Mouse (Mus musculus) kidney, adult 2 months (tissue): ENCODE data around the gene Tmem254c. TPM values are rescaled to one million over a fixed set of nuclear protein-coding genes. Genes with fewer than 3 reads are reported as not detected.
"Not testable (repeated sequence)": the region's sequence is repeated elsewhere in the genome, so short reads cannot be mapped to it uniquely, and the experiment has no call there.

Experiments
- DNase-seq: peaks from one replicate; pipeline ENCODE4 v3.0.0; 2021
- H3K27ac ChIP-seq: fragments of 200-500 bp; 2 replicates; pipeline ENCODE4 v1.5.1; 2012; ENCODE audit warnings: low read depth, low read length, control low read depth, inconsistent platforms; ENCODE audit not compliant: insufficient read depth
- H3K27me3 ChIP-seq: fragments of 200-500 bp; replicated peaks from 2 replicates; pipeline ENCODE4 v1.6.1; 2012; ENCODE audit warnings: mild to moderate bottlenecking, moderate library complexity, low read length, inconsistent platforms; ENCODE audit not compliant: control insufficient read depth, insufficient read depth
- H3K36me3 ChIP-seq: fragments of 200-500 bp; 2 replicates; pipeline ENCODE4 v1.6.1; 2012; ENCODE audit warnings: mild to moderate bottlenecking, moderate library complexity, low read length, inconsistent platforms; ENCODE audit not compliant: control insufficient read depth, insufficient read depth
- H3K4me1 ChIP-seq: fragments of 200-500 bp; 2 replicates; pipeline ENCODE4 v1.6.1; 2011; ENCODE audit warnings: low read length; ENCODE audit not compliant: control insufficient read depth, insufficient read depth
- H3K4me3 ChIP-seq: fragments of 200-500 bp; 2 replicates; pipeline ENCODE4 v1.5.1; 2011; ENCODE audit warnings: mild to moderate bottlenecking, low read depth, low read length, control low read depth; ENCODE audit not compliant: insufficient read depth
- WGBS: fragments of 180-500 bp; shearing (Covaris S2); methylation state at CpG from one replicate; pipeline ENCODE4 v1.1.7; 2018; 5-methylcytosine and 5-hydroxymethylcytosine counted together
- polyA plus RNA-seq: library from polyadenylated mRNA; depleted of rRNA; stranded (reverse); fragments of >200 nt; gene quantifications from 2 replicates; pipeline ENCODE4 v1.2.3, GENCODE M21; 2012; rRNA removed

Gene Tmem254c
- polyA plus RNA-seq, 1 experiment: 7.9 TPM

DNA sequence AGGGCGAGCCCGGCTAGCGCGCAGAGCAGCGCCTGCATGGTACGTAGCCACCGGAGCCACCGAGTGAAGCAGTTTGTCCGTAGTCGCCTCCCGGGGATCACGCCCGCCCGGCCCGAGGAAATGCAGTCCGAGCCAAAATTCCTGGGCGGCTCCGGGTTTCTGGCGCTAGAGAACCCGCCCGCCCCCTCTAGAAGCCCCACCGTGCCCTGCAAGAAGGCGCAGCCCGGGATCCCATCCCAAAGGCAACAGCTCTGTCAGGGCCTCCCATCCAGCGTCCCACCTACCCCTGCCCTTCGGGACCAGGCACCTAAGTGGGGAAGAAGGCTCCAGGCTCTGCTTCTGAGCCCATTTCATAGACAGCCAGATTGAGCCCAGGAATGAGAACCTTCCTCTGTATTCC is 24.5 kb downstream of the Tmem254c start, which contains the start of gene Gm9780:
Gene Gm9780, minus strand, starts transcription at position 101 of the 400 bp plus-strand sequence.
- not testable (repeated sequence) for DNase-seq, H3K36me3 ChIP-seq, H3K4me3 ChIP-seq, H3K4me1 ChIP-seq, H3K27ac ChIP-seq, H3K27me3 ChIP-seq
- WGBS: no CpG with 5 or more reads among the region's 26 CpGs

DNA sequence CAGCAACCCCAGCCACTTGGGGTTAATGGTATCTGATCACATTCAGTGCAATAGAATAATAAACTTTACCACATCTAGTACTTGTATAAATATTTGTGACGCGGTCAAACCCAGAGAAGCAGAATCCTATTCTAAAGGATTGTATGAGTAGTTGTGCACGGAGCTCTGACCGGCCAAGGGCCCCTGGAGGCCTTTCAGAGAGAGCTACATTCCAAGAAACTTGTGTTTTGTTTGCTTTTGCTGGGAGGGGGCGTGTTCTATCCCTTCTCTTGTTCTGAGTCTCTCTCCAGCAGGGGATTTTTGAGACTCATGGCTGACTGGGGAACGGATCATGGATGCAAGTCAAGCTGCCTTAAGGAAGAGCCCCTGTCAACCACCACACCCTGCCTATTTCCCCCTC is 31.7 kb downstream of the Tmem254c start:
- not testable (repeated sequence) for H3K36me3 ChIP-seq, H3K27me3 ChIP-seq, H3K27ac ChIP-seq, H3K4me3 ChIP-seq, H3K4me1 ChIP-seq, DNase-seq
- no CpG with 5 or more reads among the region's 6 CpGs for WGBS

DNA sequence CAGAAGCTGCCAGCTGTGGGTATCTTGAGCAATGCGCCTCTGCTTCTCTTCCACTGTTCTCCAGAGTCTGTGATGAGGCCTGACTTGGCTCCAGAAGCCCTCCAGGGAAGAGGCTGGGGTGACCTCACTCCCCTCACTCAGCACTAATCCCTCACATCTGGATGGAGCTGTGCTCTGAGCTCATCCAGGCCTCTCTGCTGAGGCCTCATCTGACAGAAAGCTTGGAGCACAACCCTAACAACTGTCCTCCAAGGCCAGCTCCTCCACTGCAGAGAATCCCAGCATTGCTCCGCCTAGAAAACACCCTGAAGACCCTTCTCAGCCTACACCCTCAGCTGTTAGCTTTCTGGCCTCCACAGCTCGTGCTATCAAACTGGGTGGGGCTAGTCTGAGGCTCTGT is 32.8 kb downstream of the Tmem254c start:
- not testable (repeated sequence) for H3K27ac ChIP-seq, DNase-seq, H3K4me3 ChIP-seq, H3K36me3 ChIP-seq, H3K4me1 ChIP-seq, H3K27me3 ChIP-seq
- no CpG with 5 or more reads among the region's 3 CpGs for WGBS

DNA sequence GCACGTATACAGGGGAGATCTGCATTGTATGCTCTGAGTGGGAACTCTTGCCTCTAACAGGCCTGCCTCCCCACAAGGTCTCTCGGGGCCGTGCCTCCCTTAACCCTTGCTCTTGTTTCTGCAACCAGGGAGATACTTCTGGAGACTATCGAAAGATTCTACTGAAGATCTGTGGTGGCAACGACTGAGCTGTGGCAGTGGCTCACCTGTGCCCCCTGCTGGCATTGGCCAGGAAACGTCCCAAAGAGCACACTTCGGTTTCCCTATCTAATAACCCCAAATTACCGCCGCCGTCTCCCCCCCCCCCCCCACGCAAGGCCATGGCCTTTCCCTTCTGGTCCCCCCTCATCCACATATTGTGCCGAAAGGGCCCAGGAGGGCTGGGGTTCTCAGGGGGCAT is 41.5 kb downstream of the Tmem254c start:
- no CpG with 5 or more reads among the region's 12 CpGs for WGBS
- not testable (repeated sequence) for H3K27ac ChIP-seq, H3K4me1 ChIP-seq, H3K36me3 ChIP-seq, H3K27me3 ChIP-seq, H3K4me3 ChIP-seq, DNase-seq

DNA sequence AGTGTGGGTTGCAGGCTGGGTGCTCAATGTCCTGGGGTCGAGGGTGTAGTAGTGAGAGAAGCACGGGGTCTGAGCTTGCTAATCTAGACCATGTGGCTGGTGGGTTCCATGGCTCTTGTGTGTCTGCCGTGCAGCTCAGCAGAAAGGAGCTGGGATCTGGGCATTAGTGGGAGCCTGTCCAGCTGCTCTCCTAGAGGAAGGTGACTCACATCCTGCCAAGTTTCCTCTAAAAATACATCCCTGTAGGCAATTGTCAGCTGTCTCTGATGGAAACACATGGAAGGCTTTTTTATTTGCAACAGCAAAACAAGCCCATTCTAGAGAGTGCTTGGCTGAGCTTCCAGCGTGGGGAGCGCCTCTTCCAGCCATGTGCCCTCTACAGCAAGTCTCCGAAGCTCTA is 44.3 kb downstream of the Tmem254c start:
- WGBS: no CpG with 5 or more reads among the region's 6 CpGs
- not testable (repeated sequence) for H3K36me3 ChIP-seq, H3K4me3 ChIP-seq, DNase-seq, H3K27me3 ChIP-seq, H3K27ac ChIP-seq, H3K4me1 ChIP-seq

DNA sequence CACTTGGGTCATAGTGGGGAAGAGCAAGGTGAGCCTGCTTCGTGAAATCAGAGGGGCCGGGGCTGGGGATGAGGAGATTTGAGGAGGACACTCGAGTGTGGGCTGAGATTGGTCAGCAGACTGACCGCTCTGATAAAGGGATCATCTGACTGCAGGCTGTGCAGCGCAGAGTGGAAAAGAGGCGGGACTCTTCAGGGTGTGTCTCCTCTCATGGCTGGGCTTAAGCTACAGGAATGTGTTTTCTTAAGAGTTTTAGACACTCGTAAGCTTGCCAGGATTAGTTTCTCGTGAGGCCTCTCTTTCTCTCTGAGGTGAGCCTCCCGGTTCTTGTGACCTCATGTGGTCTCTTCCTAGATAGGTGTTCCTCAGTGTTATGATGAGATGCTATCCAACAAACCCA is 45.6 kb downstream of the Tmem254c start:
- not testable (repeated sequence) for H3K4me1 ChIP-seq, H3K27ac ChIP-seq, H3K4me3 ChIP-seq, DNase-seq, H3K27me3 ChIP-seq, H3K36me3 ChIP-seq
- no CpG with 5 or more reads among the region's 9 CpGs for WGBS

DNA sequence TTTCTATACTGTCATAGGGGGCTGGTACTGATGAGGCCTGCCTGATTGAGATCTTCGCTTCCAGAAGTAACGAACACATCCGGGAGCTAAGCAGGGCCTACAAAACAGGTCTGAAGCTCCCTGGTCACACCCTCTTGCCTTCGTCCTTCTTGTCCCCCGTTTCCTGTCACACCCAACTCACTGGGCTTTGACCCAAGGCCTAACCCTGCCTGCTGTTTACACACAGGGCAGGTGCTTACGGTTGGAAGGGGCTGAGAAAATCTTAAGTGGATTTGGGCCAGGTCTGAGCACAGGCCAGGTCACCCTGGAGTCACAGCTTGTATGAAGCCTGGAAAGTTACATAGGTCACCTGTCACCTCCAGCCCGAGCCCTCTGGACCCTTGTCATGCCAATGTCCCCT is 50.7 kb downstream of the Tmem254c start:
- not testable (repeated sequence) for H3K4me3 ChIP-seq, H3K4me1 ChIP-seq, H3K27ac ChIP-seq, H3K36me3 ChIP-seq, DNase-seq, H3K27me3 ChIP-seq
- WGBS: no CpG with 5 or more reads among the region's 7 CpGs

Other genes starting within 250 kb of the Tmem254c start
- 105 and 116 TPM in 2 replicates for gene Anxa11, start 225.2 kb downstream of the Tmem254c start, polyA plus RNA-seq
- gene Plac9a, start 164.3 kb downstream of the Tmem254c start, polyA plus RNA-seq: 3.2 and 4.6 TPM in 2 replicates
- 17.9 and 25.9 TPM in 2 replicates for gene Tmem254a, start 139.7 kb downstream of the Tmem254c start, polyA plus RNA-seq
- not detected in 2 replicates for gene Cphx1, start 129.1 kb downstream of the Tmem254c start, polyA plus RNA-seq
- gene Duxbl1, start 88.8 kb downstream of the Tmem254c start, polyA plus RNA-seq: not detected in 2 replicates
- 38.4 and 69.3 TPM in 2 replicates for gene Gm9780, start 24.6 kb downstream of the Tmem254c start, polyA plus RNA-seq
- 0.43 TPM in 1 of 2 replicates, not detected in the other for gene Cphx2, start 14.2 kb upstream of the Tmem254c start, polyA plus RNA-seq
- gene Cphx3, start 14.9 kb upstream of the Tmem254c start, polyA plus RNA-seq: 0.33 and 0.50 TPM in 2 replicates
- gene Duxbl2, start 51.0 kb upstream of the Tmem254c start, polyA plus RNA-seq: not detected in 2 replicates
- gene Plac9b, start 115.1 kb upstream of the Tmem254c start, polyA plus RNA-seq: 32.3 and 34.4 TPM in 2 replicates
- gene Tmem254b, start 139.7 kb upstream of the Tmem254c start, polyA plus RNA-seq: 162 and 226 TPM in 2 replicates
- gene Duxbl3, start 190.6 kb upstream of the Tmem254c start, polyA plus RNA-seq: 0.08 TPM in 1 of 2 replicates, not detected in the other